7 mouse cellular contexts compared by ENCODE assay signal in genomic region chr1:134078802-134079476, GRCm38 (mm10). TPM values are rescaled to one million over a fixed set of nuclear protein-coding genes. Genes with fewer than 3 reads are reported as not detected.
A peak's percentile ranks its signal among the peaks of the same experiment; 100 is the strongest.
DNase-seq lines count a peak whose midpoint lies in the region; ATAC-seq and TF ChIP-seq lines count a peak whose summit lies in the region.

Btg2 (minus strand) TSS chr1:134079120.

- peak within 1 kb of the TSS; percentile 82 for H3K4me3 ChIP-seq in intestine, postnatal 0 days (ENCODE audit: low read depth, low read length)
- H3K4me3 ChIP-seq in midbrain, embryonic 12.5 days = peak within 1 kb of the TSS; percentile 83
- peak within 1 kb of the TSS; percentile 70 for H3K4me3 ChIP-seq in small intestine, adult 2 months (ENCODE audit: low read depth, low read length)

- ATAC-seq in intestine, postnatal 0 days = peak; percentile 97
- peak; percentile 95 for ATAC-seq in midbrain, embryonic 12.5 days (ENCODE audit: low FRiP score, low read depth)

- peaks cover 25% of the 10 kb centered on the region for H3K36me3 ChIP-seq in intestine, postnatal 0 days (ENCODE audit: control insufficient read depth, insufficient read depth)
- peaks cover 25% of the 10 kb centered on the region for H3K36me3 ChIP-seq in midbrain, embryonic 12.5 days
- H3K36me3 ChIP-seq in small intestine, adult 2 months (ENCODE audit: control insufficient read depth, insufficient read depth, low read length) = peaks cover 30% of the 10 kb centered on the region

- no peaks in the 10 kb centered on the region for H3K27me3 ChIP-seq in intestine, postnatal 0 days (replicated peaks; ENCODE audit: control insufficient read depth, insufficient read depth, low read length)
- H3K27me3 ChIP-seq in midbrain, embryonic 12.5 days = no peaks in the 10 kb centered on the region
- H3K27me3 ChIP-seq in small intestine, adult 2 months (ENCODE audit: control insufficient read depth, insufficient read depth, low read length) = no peaks in the 10 kb centered on the region

- peak within 1 kb of the TSS; percentile 77 for H3K4me2 ChIP-seq in intestine, postnatal 0 days (replicated peaks; ENCODE audit: low read depth)
- H3K4me2 ChIP-seq in midbrain, embryonic 12.5 days (replicated peaks) = peak within 1 kb of the TSS; percentile 71

- peak; percentile 99 for TF ChIP-seq POLR2A in small intestine, adult 2 months (IDR thresholded peaks at IDR 0.05; ENCODE audit: low read depth, low read length)

- peak; percentile 19; the same call in 1 of the 2 replicates for TF ChIP-seq CTCF in intestine, postnatal 0 days (IDR thresholded peaks at IDR 0.05; ENCODE audit: low read depth)
- TF ChIP-seq CTCF in small intestine, adult 2 months (IDR thresholded peaks at IDR 0.05; ENCODE audit: extremely low read depth, insufficient read length, insufficient replicate concordance, low read depth, low read length) = no peak

- H3K27ac ChIP-seq in intestine, postnatal 0 days (ENCODE audit: low read depth, low read length) = peak within 1 kb of the TSS; percentile 70
- peak within 1 kb of the TSS; percentile 88 for H3K27ac ChIP-seq in midbrain, embryonic 12.5 days (replicated peaks)
- H3K27ac ChIP-seq in small intestine, adult 2 months (ENCODE audit: insufficient read depth, low read depth, low read length) = peak within 1 kb of the TSS; percentile 81

- 0 out of 2 replicates have a peak, but pooled peaks cover 3% of the 10 kb centered on the region for H3K4me1 ChIP-seq in intestine, postnatal 0 days (replicated peaks; ENCODE audit: control insufficient read depth, insufficient read depth, low read length)
- peaks cover 64% of the 10 kb centered on the region for H3K4me1 ChIP-seq in midbrain, embryonic 12.5 days
- H3K4me1 ChIP-seq in small intestine, adult 2 months (ENCODE audit: control insufficient read depth, insufficient read depth, insufficient read length, low read length) = peaks cover 32% of the 10 kb centered on the region

- peak; percentile 99 for DNase-seq in adrenal gland, adult 2 months
- DNase-seq in embryo, embryonic 11.5 days (ENCODE audit: low read depth, low spot score) = peak; percentile 97
- DNase-seq in gastrocnemius, postnatal 4 days (ENCODE audit: low spot score in 2 of 2) = peak; percentile 96 to 98
- DNase-seq in left cerebral cortex, postnatal 4 days = peak; percentile 98

- under 1% methylated on average over 62 of the region's 62 CpGs for WGBS in intestine, postnatal 0 days
- WGBS in midbrain, embryonic 12.5 days = under 1% methylated on average over 61 of the region's 62 CpGs
- WGBS in small intestine, adult 2 months = under 1% methylated on average over 60 of the region's 62 CpGs

- intact Hi-C loops in left cerebral cortex, postnatal 4 days (cut with DNase I) = no loop called here

- no peaks in the 10 kb centered on the region for H3K9me3 ChIP-seq in intestine, postnatal 0 days (ENCODE audit: control insufficient read depth)
- H3K9me3 ChIP-seq in midbrain, embryonic 12.5 days = no peaks in the 10 kb centered on the region

- peak within 1 kb of the TSS; percentile 91 for H3K9ac ChIP-seq in intestine, postnatal 0 days (ENCODE audit: low read depth, low read length)
- peak within 1 kb of the TSS; percentile 90 for H3K9ac ChIP-seq in midbrain, embryonic 12.5 days (replicated peaks)

RNA-seq across cellular contexts. Expression of gene Btg2, which starts in this region (rescaled TPM):
- 10 to 100 TPM; 20.3 to 55.2 TPM for total RNA-seq in adrenal gland, adult 2 months (2021)
- polyA plus RNA-seq in adrenal gland, adult 2 months (2012; rRNA removed) = 18.9 and 25.1 TPM in 2 replicates
- 10 to 100 TPM; 22.4 to 26.7 TPM for total RNA-seq in gastrocnemius, postnatal 4 days (2021)
- 30.0 and 32.6 TPM in 2 replicates for polyA plus RNA-seq in intestine, postnatal 0 days (2015; fragmentation: Nextera tagmentation; extraction: Ambion mirVana)
- 1 to 10 TPM; 7.9 to 8.1 TPM for total RNA-seq in left cerebral cortex, postnatal 4 days (2021)
- polyA plus RNA-seq in midbrain, embryonic 12.5 days (2016; fragmentation: Nextera tagmentation; extraction: Ambion mirVana) = 162 and 172 TPM in 2 replicates
- 18.0 and 73.7 TPM in 2 replicates for polyA plus RNA-seq in small intestine, adult 2 months (2012; rRNA removed)

Comparison
In these comparisons a context has a peak if more than half of its experiments do, and no peak if none do; other contexts are left out.
1. Peak in every context shown above with its lines: DNase-seq, ATAC-seq, H3K4me3 ChIP-seq and H3K27ac ChIP-seq.